Mouse (Mus musculus): ENCODE measurements around the gene Ror2. TPM values are rescaled to one million over a fixed set of nuclear protein-coding genes. Genes with fewer than 3 reads are reported as not detected.
A peak's percentile ranks its signal among the peaks of the same experiment; 100 is the strongest.

Ror2 gene
- polyA plus RNA-seq, 1 experiment from 2014 or later: 16.4 TPM

GRCm38 (mm10) chr13:53176695-53177423, 109.1 kb downstream of the Ror2 start:
- Histone ChIP-seq H3K9me3 (no peaks in the 10 kb centered on the region), H3K4me2 (no peak overlapping the region), H3K9ac (peak overlapping the region; percentile 15; the same call in 1 of the 2 replicates), H3K27me3 (replicated peaks) (no peaks in the 10 kb centered on the region), H3K36me3 (no peaks in the 10 kb centered on the region), H3K27ac (replicated peaks) (peak overlapping the region; percentile 55), H3K4me3 (no peak overlapping the region), H3K4me1 (peaks cover 68% of the 10 kb centered on the region)
- peak; percentile 21 for ATAC-seq (ENCODE audit: extremely low read depth, insufficient number of reproducible peaks, low FRiP score, low TSS enrichment)
- 40% methylated on average over 10 of the region's 10 CpGs for WGBS

DNA sequence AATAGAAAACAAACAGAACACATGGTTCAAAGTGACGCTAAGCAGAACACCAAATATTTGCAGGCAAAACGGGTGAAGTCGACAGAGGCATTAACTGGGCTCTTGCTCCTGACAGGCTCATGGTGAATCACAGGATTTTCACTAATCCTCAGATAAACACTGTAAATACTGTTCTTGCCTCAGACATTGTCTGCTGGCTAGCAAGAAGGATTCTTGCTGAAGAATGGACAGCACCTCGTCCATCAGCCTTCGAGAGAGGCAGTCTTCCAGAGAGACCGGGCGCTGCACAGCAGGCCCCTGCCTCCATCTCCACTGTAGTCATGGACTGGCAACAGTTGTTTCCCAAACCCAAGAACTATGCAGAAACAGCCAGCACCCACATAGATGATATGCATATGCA, 110.9 kb downstream of the Ror2 start:
- no peak overlapping the region; the same call in 1 of the 2 replicates for H3K27ac ChIP-seq (replicated peaks)
- no peak overlapping the region for H3K9ac ChIP-seq
- no peaks in the 10 kb centered on the region for H3K36me3 ChIP-seq
- no peak overlapping the region for H3K4me2 ChIP-seq
- WGBS: 58% methylated on average over 7 of the region's 7 CpGs
- H3K4me3 ChIP-seq: no peak overlapping the region
- H3K27me3 ChIP-seq (replicated peaks): no peaks in the 10 kb centered on the region
- H3K4me1 ChIP-seq: peaks cover 74% of the 10 kb centered on the region
- H3K9me3 ChIP-seq: no peaks in the 10 kb centered on the region
- ATAC-seq (ENCODE audit: extremely low read depth, insufficient number of reproducible peaks, low FRiP score, low TSS enrichment): no peak

DNA sequence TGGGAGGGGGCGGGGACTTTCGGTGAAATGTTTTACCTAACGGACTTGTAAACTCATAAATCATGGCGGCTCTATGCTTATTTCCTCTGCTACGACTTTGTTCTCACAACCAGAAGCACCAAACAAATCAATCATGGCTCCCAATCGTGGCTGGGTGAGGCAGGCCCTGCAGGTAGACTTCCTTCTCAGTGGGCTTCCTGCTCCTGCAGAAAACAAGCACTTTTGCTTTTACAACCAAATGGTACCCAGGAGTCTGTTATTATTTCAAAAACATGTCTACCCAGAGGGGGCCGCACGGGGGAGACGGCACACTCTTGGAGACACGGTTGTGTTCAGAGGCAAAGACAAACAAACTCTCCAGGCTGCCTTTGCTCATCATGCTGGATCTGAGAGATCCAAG, 122.3 kb downstream of the Ror2 start:
- WGBS: 64% methylated on average over 10 of the region's 10 CpGs
- H3K4me1 ChIP-seq: peaks cover 57% of the 10 kb centered on the region
- no peak for ATAC-seq (ENCODE audit: extremely low read depth, insufficient number of reproducible peaks, low FRiP score, low TSS enrichment)

GRCm38 (mm10) chr13:53163060-53163459, 122.9 kb downstream of the Ror2 start:
- Histone ChIP-seq H3K9me3 (no peaks in the 10 kb centered on the region), H3K27ac (replicated peaks) (no peak overlapping the region), H3K9ac (no peak overlapping the region), H3K4me2 (no peak overlapping the region), H3K4me1 (peaks cover 61% of the 10 kb centered on the region), H3K4me3 (no peak overlapping the region), H3K27me3 (replicated peaks) (no peaks in the 10 kb centered on the region), H3K36me3 (no peaks in the 10 kb centered on the region)
- ATAC-seq (ENCODE audit: extremely low read depth, insufficient number of reproducible peaks, low FRiP score, low TSS enrichment): no peak
- 62% methylated on average over 8 of the region's 8 CpGs for WGBS

More for the DNA sequence above, 122.3 kb downstream of the Ror2 start:
- Histone ChIP-seq H3K27ac (replicated peaks) (no peak overlapping the region), H3K36me3 (no peaks in the 10 kb centered on the region), H3K9me3 (no peaks in the 10 kb centered on the region), H3K4me3 (no peak overlapping the region), H3K9ac (no peak overlapping the region), H3K4me2 (no peak overlapping the region), H3K27me3 (replicated peaks) (no peaks in the 10 kb centered on the region)

DNA sequence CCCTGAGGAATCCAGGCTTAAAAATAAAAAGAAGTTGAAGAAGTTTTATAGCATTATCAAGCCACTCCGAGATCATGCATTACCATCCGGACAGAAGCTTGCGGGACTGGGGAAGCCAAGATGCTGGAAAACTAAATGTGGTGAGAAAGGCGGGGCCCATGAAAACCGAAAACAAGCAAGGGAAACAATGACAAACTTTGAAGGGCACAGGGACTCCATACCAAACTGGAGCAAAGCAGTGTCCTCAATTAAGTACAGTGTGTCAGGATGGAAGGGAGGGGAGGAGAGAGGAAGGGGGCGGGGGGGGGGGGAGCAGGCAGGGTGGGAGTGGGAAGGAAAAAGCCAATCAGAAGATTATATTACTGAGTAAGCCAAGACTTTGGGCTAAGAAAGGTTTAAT, 126.4 kb downstream of the Ror2 start:
- no peak for ATAC-seq (ENCODE audit: extremely low read depth, insufficient number of reproducible peaks, low FRiP score, low TSS enrichment)
- H3K27ac ChIP-seq (replicated peaks): no peak overlapping the region; the same call in 1 of the 2 replicates

DNA sequence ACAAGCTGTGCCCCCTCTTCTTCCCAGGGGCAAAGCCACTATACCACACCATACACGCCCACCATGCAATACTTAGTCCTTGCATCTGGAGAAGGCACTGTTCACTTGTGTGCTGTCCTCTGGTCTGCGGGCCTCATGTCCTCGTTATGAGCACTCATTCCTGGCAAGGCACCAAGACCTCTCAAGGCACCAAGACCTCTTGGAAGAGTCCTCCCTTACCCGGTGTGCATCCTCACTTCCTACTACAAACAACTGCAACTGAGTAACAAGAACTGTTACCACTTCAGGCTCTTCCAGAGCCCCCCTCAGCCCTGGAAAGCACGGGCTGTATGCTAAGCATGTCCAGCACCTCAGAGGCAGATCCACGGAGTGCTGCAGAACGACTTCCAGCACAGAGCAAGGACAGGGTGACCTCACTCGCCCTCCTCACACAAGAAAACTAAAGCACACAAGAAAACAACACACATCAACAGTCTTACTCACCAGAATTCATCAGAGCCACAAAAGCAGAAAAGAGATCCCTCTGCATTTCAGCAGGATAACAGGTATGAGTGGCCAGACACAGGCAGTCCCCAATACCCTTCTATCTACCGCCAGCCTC, 127.4 kb downstream of the Ror2 start:
- no peak for ATAC-seq (ENCODE audit: extremely low read depth, insufficient number of reproducible peaks, low FRiP score, low TSS enrichment)
- H3K36me3 ChIP-seq: no peaks in the 10 kb centered on the region
- 38% methylated on average over 9 of the region's 9 CpGs for WGBS

More for the DNA sequence above, 126.4 kb downstream of the Ror2 start:
- H3K9me3 ChIP-seq: no peaks in the 10 kb centered on the region
- no peak overlapping the region for H3K9ac ChIP-seq
- 86% methylated on average over 5 of the region's 6 CpGs for WGBS
- H3K4me2 ChIP-seq: no peak overlapping the region
- no peak overlapping the region for H3K4me3 ChIP-seq
- no peaks in the 10 kb centered on the region for H3K36me3 ChIP-seq
- H3K27me3 ChIP-seq (replicated peaks): no peaks in the 10 kb centered on the region
- H3K4me1 ChIP-seq: peaks cover 67% of the 10 kb centered on the region

DNA sequence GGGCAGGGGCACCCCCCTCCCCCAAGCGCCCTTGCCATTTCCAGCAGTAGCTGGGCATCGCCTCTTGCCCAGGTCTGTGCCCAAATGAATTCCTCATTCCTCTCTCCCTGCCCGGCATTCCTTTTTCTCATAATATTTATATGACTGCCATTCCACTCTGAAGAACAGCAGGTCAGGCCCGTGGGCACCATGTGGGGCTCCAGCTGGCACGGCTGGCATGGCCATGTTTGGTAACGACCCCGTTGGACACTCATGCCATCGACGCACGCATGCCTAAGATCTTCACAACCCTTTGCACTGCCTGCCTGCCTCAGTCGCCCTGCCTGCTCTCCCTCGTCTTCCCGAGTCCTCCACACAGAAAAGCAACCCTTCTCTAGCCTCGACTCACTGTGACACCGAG, 129.0 kb downstream of the Ror2 start:
- 75% methylated on average over 15 of the region's 15 CpGs for WGBS
- Histone ChIP-seq H3K27me3 (replicated peaks) (no peaks in the 10 kb centered on the region), H3K4me2 (no peak overlapping the region), H3K9ac (peak overlapping the region; percentile 41), H3K36me3 (no peaks in the 10 kb centered on the region), H3K4me3 (no peak overlapping the region), H3K9me3 (no peaks in the 10 kb centered on the region), H3K27ac (replicated peaks) (peak overlapping the region; percentile 96), H3K4me1 (peaks cover 73% of the 10 kb centered on the region)
- no peak for ATAC-seq (ENCODE audit: extremely low read depth, insufficient number of reproducible peaks, low FRiP score, low TSS enrichment)

More for the DNA sequence above, 127.4 kb downstream of the Ror2 start:
- Histone ChIP-seq H3K9me3 (no peaks in the 10 kb centered on the region), H3K4me1 (peaks cover 71% of the 10 kb centered on the region), H3K4me3 (no peak overlapping the region), H3K27me3 (replicated peaks) (no peaks in the 10 kb centered on the region), H3K4me2 (no peak overlapping the region), H3K27ac (replicated peaks) (peak overlapping the region; percentile 96), H3K9ac (no peak overlapping the region)

DNA sequence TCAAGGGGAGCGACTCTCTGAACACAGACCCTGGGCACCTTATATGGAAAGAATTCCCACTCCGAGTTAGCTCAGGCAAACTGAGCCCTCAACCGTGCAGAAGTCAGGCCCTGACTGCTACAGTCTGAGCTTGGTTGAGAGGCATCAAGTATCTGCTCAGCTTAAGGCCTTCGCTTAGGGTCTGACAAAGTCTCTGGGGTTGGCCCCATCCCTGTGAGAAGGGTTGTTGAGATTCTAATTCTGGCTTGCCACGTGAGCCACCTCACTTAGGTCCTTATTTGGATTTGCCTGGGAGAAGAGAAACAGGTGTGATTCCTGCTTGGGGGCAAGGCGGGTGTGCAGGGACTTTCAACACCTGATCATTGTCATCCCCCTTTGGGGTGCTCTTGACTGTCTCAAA, 129.6 kb downstream of the Ror2 start:
- peak overlapping the region; percentile 96 for H3K27ac ChIP-seq (replicated peaks)
- no peaks in the 10 kb centered on the region for H3K27me3 ChIP-seq (replicated peaks)
- H3K4me1 ChIP-seq: peaks cover 79% of the 10 kb centered on the region
- H3K9ac ChIP-seq: peak overlapping the region; percentile 63
- no peaks in the 10 kb centered on the region for H3K9me3 ChIP-seq
- WGBS: 38% methylated on average over 6 of the region's 6 CpGs
- H3K4me3 ChIP-seq: no peak overlapping the region
- no peak overlapping the region for H3K4me2 ChIP-seq
- peak; percentile 52; the same call in 1 of the 2 replicates for ATAC-seq (ENCODE audit: extremely low read depth, insufficient number of reproducible peaks, low FRiP score, low TSS enrichment)
- H3K36me3 ChIP-seq: no peaks in the 10 kb centered on the region

DNA sequence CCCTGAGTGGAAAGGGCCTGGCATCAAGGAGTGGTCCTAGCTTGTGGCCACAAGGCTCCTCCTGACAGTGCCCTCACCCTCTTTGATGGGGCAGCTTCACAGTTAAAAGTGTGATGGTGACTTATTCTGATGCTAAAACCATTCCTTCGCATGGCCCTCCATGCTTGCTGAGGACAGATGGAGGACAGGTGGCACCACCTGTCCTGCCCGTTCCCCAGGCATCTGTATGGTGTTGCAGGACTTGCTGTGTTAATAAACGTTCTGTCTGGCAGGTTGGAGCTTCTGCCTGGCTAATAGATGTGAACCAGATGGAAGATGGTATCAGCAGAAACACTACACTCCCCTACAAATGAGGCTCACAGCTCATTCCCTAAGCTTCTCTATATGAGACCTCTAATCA, 140.4 kb downstream of the Ror2 start:
- H3K27ac ChIP-seq (replicated peaks): no peak overlapping the region
- H3K27me3 ChIP-seq (replicated peaks): no peaks in the 10 kb centered on the region
- H3K9me3 ChIP-seq: no peaks in the 10 kb centered on the region
- H3K36me3 ChIP-seq: peaks cover 8% of the 10 kb centered on the region
- 81% methylated on average over 3 of the region's 3 CpGs for WGBS
- H3K9ac ChIP-seq: no peak overlapping the region
- no peak overlapping the region for H3K4me2 ChIP-seq
- H3K4me1 ChIP-seq: peaks cover 31% of the 10 kb centered on the region
- no peak overlapping the region for H3K4me3 ChIP-seq
- no peak for ATAC-seq (ENCODE audit: extremely low read depth, insufficient number of reproducible peaks, low FRiP score, low TSS enrichment)

DNA sequence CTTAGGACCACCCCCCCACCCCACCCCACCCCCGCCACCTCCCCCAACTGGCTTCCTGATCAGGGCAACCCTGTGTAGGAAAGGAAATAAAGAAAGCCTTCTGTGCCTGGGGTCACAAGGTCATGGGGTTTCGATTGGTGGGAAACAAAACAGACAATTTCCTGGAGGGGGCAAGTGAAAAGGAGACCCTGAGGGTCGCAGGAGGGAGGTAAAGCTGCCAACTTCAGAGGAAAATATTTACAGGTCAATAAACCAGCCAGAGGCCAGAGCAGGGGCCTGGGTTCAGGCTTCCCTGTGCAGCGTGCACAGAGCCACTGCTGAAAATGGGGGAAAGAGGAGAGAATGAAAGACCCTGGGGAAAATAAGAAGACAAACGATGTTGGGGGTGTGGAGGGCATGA, 142.8 kb downstream of the Ror2 start:
- peaks cover 19% of the 10 kb centered on the region for H3K36me3 ChIP-seq
- H3K9me3 ChIP-seq: peaks cover 6% of the 10 kb centered on the region
- WGBS: 62% methylated on average over 5 of the region's 5 CpGs
- H3K4me1 ChIP-seq: peaks cover 14% of the 10 kb centered on the region
- H3K9ac ChIP-seq: no peak overlapping the region; the same call in 1 of the 2 replicates
- ATAC-seq (ENCODE audit: extremely low read depth, insufficient number of reproducible peaks, low FRiP score, low TSS enrichment): no peak
- H3K4me2 ChIP-seq: no peak overlapping the region
- H3K27me3 ChIP-seq (replicated peaks): no peaks in the 10 kb centered on the region
- H3K4me3 ChIP-seq: no peak overlapping the region
- no peak overlapping the region for H3K27ac ChIP-seq (replicated peaks)

GRCm38 (mm10) chr13:53142268-53142667, 143.7 kb downstream of the Ror2 start:
- Histone ChIP-seq H3K4me2 (no peak overlapping the region), H3K27ac (replicated peaks) (no peak overlapping the region), H3K4me3 (no peak overlapping the region), H3K4me1 (peaks cover 7% of the 10 kb centered on the region; the same call in 1 of the 2 replicates), H3K36me3 (peaks cover 22% of the 10 kb centered on the region), H3K9ac (no peak overlapping the region), H3K9me3 (peaks cover 9% of the 10 kb centered on the region), H3K27me3 (replicated peaks) (no peaks in the 10 kb centered on the region)
- ATAC-seq (ENCODE audit: extremely low read depth, insufficient number of reproducible peaks, low FRiP score, low TSS enrichment): no peak
- 86% methylated on average over 10 of the region's 10 CpGs for WGBS

All from heart, embryonic 13.5 days (tissue).